Mouse (Mus musculus) ES-E14 (cell line): Measurements from ENCODE around the gene Xpo1.

Experiments
- CHD2 ChIP-seq: IDR thresholded peaks from 2 replicates; pipeline ENCODE4 v1.6.1; 2014; ENCODE audit warnings: mild to moderate bottlenecking, low read depth, low read length, inconsistent platforms
- MAFK ChIP-seq: IDR thresholded peaks from 2 replicates; pipeline ENCODE4 v1.6.1; 2014; ENCODE audit warnings: mild to moderate bottlenecking, low read depth, low read length, inconsistent platforms; ENCODE audit not compliant: insufficient read depth
- ZC3H11A ChIP-seq: IDR thresholded peaks from 2 replicates; pipeline ENCODE4 v1.6.1; 2012; ENCODE audit warnings: low read depth, mild to moderate bottlenecking, inconsistent platforms, low read length, borderline replicate concordance
- ZNF384 ChIP-seq: IDR thresholded peaks from 2 replicates; pipeline ENCODE4 v1.6.1; 2012; ENCODE audit warnings: low read depth, low read length, inconsistent platforms

DNA sequence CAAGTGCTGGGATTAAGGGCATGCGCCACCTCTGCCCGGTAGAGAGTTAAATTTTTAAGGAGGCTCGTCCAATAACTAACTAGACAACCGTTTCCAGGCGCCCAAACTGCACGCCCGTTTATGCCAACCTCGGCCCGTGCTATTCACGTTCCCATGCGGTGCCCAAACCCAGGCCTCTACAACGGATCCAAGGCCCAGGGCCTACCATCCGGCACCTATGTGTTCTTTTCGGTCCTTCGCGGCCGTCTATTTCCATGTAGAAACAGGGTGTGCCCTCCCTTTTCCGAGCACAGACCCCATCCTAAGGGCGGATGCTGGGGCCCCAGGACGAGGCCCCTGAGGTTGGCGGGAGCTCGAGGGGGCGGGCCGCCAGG, 801 bp upstream of the Xpo1 start:
- TF ChIP-seq MAFK (no peak), CHD2 (no peak), ZNF384 (no peak), ZC3H11A (no peak)
